Mouse (Mus musculus) CH12.LX (cell line): Measurements from ENCODE around the gene Anapc15. TPM values are rescaled to one million over a fixed set of nuclear protein-coding genes. Genes with fewer than 3 reads are reported as not detected.

Experiments used
- DNase-seq: peaks from one replicate; pipeline ENCODE4 v3.0.0-alpha.2; 2013; ENCODE audit errors: extremely low read depth
- H3K27ac ChIP-seq: 2 replicates; pipeline ENCODE4 v1.5.1; 2012; ENCODE audit warnings: low read depth, mild to moderate bottlenecking, control low read depth, moderate library complexity; ENCODE audit not compliant: insufficient read depth
- H3K27me3 ChIP-seq: replicated peaks from 2 replicates; pipeline ENCODE3; 2012; ENCODE audit warnings: inconsistent platforms
- H3K36me3 ChIP-seq, 2 experiments: replicated peaks in 1 of 2; 2 replicates each; pipeline versions ENCODE3 to v1.6.1; 2012; ENCODE audit warnings: inconsistent platforms in 1 of 2, low read length in 1 of 2, mild to moderate bottlenecking in 1 of 2, mixed read lengths in 1 of 2, moderate library complexity in 1 of 2; ENCODE audit not compliant: control insufficient read depth in 1 of 2, insufficient read depth in 1 of 2
- H3K4me1 ChIP-seq, 2 experiments: 2 replicates each; pipeline ENCODE4 v1.6.1; 2012; ENCODE audit warnings: inconsistent platforms in 1 of 2, moderate library complexity in 1 of 2; ENCODE audit not compliant: insufficient read depth in 2 of 2, control insufficient read depth in 1 of 2
- H3K4me2 ChIP-seq: 2 replicates; pipeline ENCODE4 v1.6.1; 2012; ENCODE audit warnings: low read depth, mild to moderate bottlenecking, control low read depth; ENCODE audit not compliant: poor library complexity, insufficient read depth, severe bottlenecking
- H3K4me3 ChIP-seq, 3 experiments: fragments of 150-350 bp in 1 of 3; sonication (generic) in 1 of 3; replicated peaks in 1 of 3; 2 replicates each; pipeline versions ENCODE3 to v1.5.1; 2011 to 2012; ENCODE audit warnings: low read depth in 2 of 3, low read length in 2 of 3, mild to moderate bottlenecking in 2 of 3, moderate library complexity in 2 of 3, control low read depth in 1 of 3, improper control_type of control experiment in 1 of 3, inconsistent platforms in 1 of 3, mixed read lengths in 1 of 3; ENCODE audit not compliant: poor library complexity in 1 of 3
- H3K79me2 ChIP-seq: replicated peaks from 2 replicates; pipeline ENCODE4 v1.6.1; 2012; ENCODE audit warnings: mild to moderate bottlenecking, moderate library complexity; ENCODE audit not compliant: control insufficient read depth, poor library complexity, insufficient read depth, severe bottlenecking; ENCODE audit errors: extremely low read depth
- H3K9ac ChIP-seq: 2 replicates; pipeline ENCODE4 v1.6.1; 2012; ENCODE audit warnings: low read depth, mild to moderate bottlenecking, control low read depth, moderate library complexity; ENCODE audit not compliant: insufficient read depth
- H3K9me3 ChIP-seq: replicated peaks from 2 replicates; pipeline ENCODE3; 2012; ENCODE audit warnings: low read length, inconsistent platforms, mixed read lengths
- BHLHE40 ChIP-seq: IDR thresholded peaks from 2 replicates; pipeline ENCODE4 v1.6.1; 2011; ENCODE audit warnings: mild to moderate bottlenecking, low read depth, low read length, improper control_type of control experiment
- CHD1 ChIP-seq: IDR thresholded peaks from 2 replicates; pipeline ENCODE4 v1.6.1; 2012; ENCODE audit warnings: low read depth, low read length, improper control_type of control experiment, inconsistent platforms
- CTCF ChIP-seq, 2 experiments: IDR thresholded peaks in 1 of 2; conservative IDR thresholded peaks in 1 of 2; 2 replicates each; pipeline ENCODE4 v1.5.1; 2011 to 2012; ENCODE audit warnings: low read depth in 2 of 2, low read length in 2 of 2, improper control_type of control experiment in 1 of 2, inconsistent platforms in 1 of 2, mild to moderate bottlenecking in 1 of 2, moderate library complexity in 1 of 2
- E2F4 ChIP-seq: IDR thresholded peaks from 2 replicates; pipeline ENCODE4 v1.6.1; 2011; ENCODE audit warnings: low read depth, low read length, improper control_type of control experiment; ENCODE audit not compliant: insufficient replicate concordance
- ELF1 ChIP-seq: IDR thresholded peaks from 2 replicates; pipeline ENCODE4 v1.6.1; 2014; ENCODE audit warnings: low read depth, mild to moderate bottlenecking, inconsistent platforms, low read length, improper control_type of control experiment
- ETS1 ChIP-seq: conservative IDR thresholded peaks from 2 replicates; pipeline ENCODE4 v1.6.1; 2012; ENCODE audit warnings: low read depth, mild to moderate bottlenecking, inconsistent platforms, low read length, improper control_type of control experiment, moderate library complexity
- GABPA ChIP-seq: IDR thresholded peaks from 2 replicates; pipeline ENCODE4 v1.6.1; 2012; ENCODE audit warnings: low read depth, low read length, improper control_type of control experiment, inconsistent platforms; ENCODE audit not compliant: insufficient replicate concordance
- JUN ChIP-seq: IDR thresholded peaks from 2 replicates; pipeline ENCODE4 v1.6.1; 2011; ENCODE audit warnings: low read depth, mild to moderate bottlenecking, low read length, improper control_type of control experiment, moderate library complexity; ENCODE audit not compliant: insufficient read depth
- JUND ChIP-seq: conservative IDR thresholded peaks from 2 replicates; pipeline ENCODE4 v1.6.1; 2011; ENCODE audit warnings: low read depth, low read length, improper control_type of control experiment
- MAX ChIP-seq: IDR thresholded peaks from 2 replicates; pipeline ENCODE4 v1.6.1; 2011; ENCODE audit warnings: low read length, improper control_type of control experiment
- MEF2A ChIP-seq: IDR thresholded peaks from 2 replicates; pipeline ENCODE4 v1.6.1; 2014; ENCODE audit warnings: low read depth, mild to moderate bottlenecking, inconsistent platforms, low read length, improper control_type of control experiment, borderline replicate concordance
- MXI1 ChIP-seq: IDR thresholded peaks from 2 replicates; pipeline ENCODE4 v1.6.1; 2011; ENCODE audit warnings: mild to moderate bottlenecking, low read depth, low read length, improper control_type of control experiment
- NELFE ChIP-seq: IDR thresholded peaks from 2 replicates; pipeline ENCODE4 v1.6.1; 2011; ENCODE audit warnings: low read depth, low read length, improper control_type of control experiment
- NRF1 ChIP-seq: IDR thresholded peaks from 2 replicates; pipeline ENCODE4 v1.6.1; 2014; ENCODE audit warnings: low read depth, mild to moderate bottlenecking, inconsistent platforms, low read length, improper control_type of control experiment, moderate library complexity
- PAX5 ChIP-seq: IDR thresholded peaks from 2 replicates; pipeline ENCODE4 v1.6.1; 2012; ENCODE audit warnings: low read length, inconsistent platforms, mixed read lengths
- POLR2A ChIP-seq: IDR thresholded peaks from 2 replicates; pipeline ENCODE4 v1.6.1; 2011; ENCODE audit warnings: low read depth, mild to moderate bottlenecking, improper control_type of control experiment, low read length
- RCOR1 ChIP-seq: conservative IDR thresholded peaks from 2 replicates; pipeline ENCODE4 v1.6.1; 2012; ENCODE audit warnings: low read depth, mild to moderate bottlenecking, inconsistent platforms, low read length, improper control_type of control experiment
- TBP ChIP-seq: conservative IDR thresholded peaks from 2 replicates; pipeline ENCODE4 v1.6.1; 2011; ENCODE audit warnings: low read depth, low read length, improper control_type of control experiment
- USF1 ChIP-seq: IDR thresholded peaks from 2 replicates; pipeline ENCODE4 v1.6.1; 2014; ENCODE audit warnings: low read depth, mild to moderate bottlenecking, inconsistent platforms, low read length, improper control_type of control experiment
- USF2 ChIP-seq: conservative IDR thresholded peaks from 2 replicates; pipeline ENCODE4 v1.6.1; 2011; ENCODE audit warnings: low read depth, low read length, improper control_type of control experiment
- ZC3H11A ChIP-seq: IDR thresholded peaks from 2 replicates; pipeline ENCODE4 v1.6.1; 2012; ENCODE audit warnings: low read depth, mild to moderate bottlenecking, inconsistent platforms, low read length, improper control_type of control experiment
- ZKSCAN1 ChIP-seq: IDR thresholded peaks from 2 replicates; pipeline ENCODE4 v1.6.1; 2012; ENCODE audit warnings: low read depth, inconsistent platforms, low read length, improper control_type of control experiment, borderline replicate concordance
- ZNF384 ChIP-seq: IDR thresholded peaks from 2 replicates; pipeline ENCODE4 v1.6.1; 2012; ENCODE audit warnings: low read depth, low read length, improper control_type of control experiment, inconsistent platforms
- dilution Hi-C: fragments of 300-500 bp; cut with MboI; formaldehyde crosslinking; loops from 2 replicates; pipeline ENCODE4 v1.14.3; 2020; ENCODE audit warnings: low sequenced_read_pairs; ENCODE audit not compliant: extremely low pct_unique_long_range_greater_than_20kb, extremely low pct_ligation_motif_present
- in situ Hi-C: fragments of 300-500 bp; cut with MboI; formaldehyde crosslinking; loops from 3 replicates; pipeline ENCODE4 v1.14.3; 2019; ENCODE audit warnings: low sequenced_read_pairs, low pct_ligation_motif_present, low pct_unique_long_range_greater_than_20kb, mixed read lengths
- polyA plus RNA-seq: library from polyadenylated mRNA; unstranded; fragments of >175 nt; gene quantifications from 2 replicates; pipeline ENCODE4 v1.2.1, GENCODE M21; 2012; ENCODE audit warnings: low read depth; ENCODE audit not compliant: insufficient read length
- total RNA-seq, 2 experiments: library from RNA; depleted of rRNA; stranded (reverse); fragments of 300-350 nt in 1 of 2; fragments of >200 nt in 1 of 2; gene quantifications; 2 replicates each; pipeline ENCODE4 v1.2.3; 2012 to 2014

The Anapc15 gene
- total and polyA plus RNA-seq, 3 experiments: 69.1 to 97.1 (median 90.6) TPM

GRCm38 (mm10) chr7:101880855-101881254 lies 17.3 kb downstream of the Anapc15 start:
- H3K4me1 ChIP-seq: no peaks in the 10 kb centered on the region; a peak in 1 of 4 replicates
- H3K4me3 ChIP-seq: no peak overlapping the region
- H3K27ac ChIP-seq: no peak overlapping the region
- H3K4me2 ChIP-seq: no peak overlapping the region
- no peaks in the 10 kb centered on the region for H3K79me2 ChIP-seq
- dilution Hi-C loops: no loop called here
- no peak for DNase-seq
- TF ChIP-seq POLR2A (no peak), PAX5 (no peak), TBP (no peak), GABPA (no peak), ZC3H11A (no peak), ETS1 (no peak), ZKSCAN1 (no peak), CTCF (conservative IDR thresholded peaks at IDR 0.05 in 1 of 2, IDR thresholded peaks at IDR 0.05 in 1 of 2; ENCODE audit: low read depth in 2 of 2, low read length in 2 of 2) (no peak), ZNF384 (no peak), JUND (no peak), E2F4 (no peak), JUN (no peak), CHD1 (no peak)
- H3K9ac ChIP-seq: no peak overlapping the region
- no peaks in the 10 kb centered on the region for H3K36me3 ChIP-seq
- no peaks in the 10 kb centered on the region for H3K27me3 ChIP-seq
- in situ Hi-C loops: no loop called here
- H3K9me3 ChIP-seq: no peaks in the 10 kb centered on the region

GRCm38 (mm10) chr7:101882413-101883154 lies 19.1 kb downstream of the Anapc15 start:
- no peaks in the 10 kb centered on the region for H3K27me3 ChIP-seq
- no peak for TF ChIP-seq NELFE
- no peak for TF ChIP-seq POLR2A
- no peak for TF ChIP-seq ETS1
- no peak for TF ChIP-seq BHLHE40
- no peak for TF ChIP-seq CHD1
- TF ChIP-seq ZKSCAN1: no peak
- no peak for TF ChIP-seq MXI1
- no peak for TF ChIP-seq MAX
- no peak for TF ChIP-seq RCOR1
- no peak for TF ChIP-seq USF2
- no peak for TF ChIP-seq MEF2A
- no peak for TF ChIP-seq USF1
- TF ChIP-seq ELF1: no peak
- TF ChIP-seq NRF1: no peak
- no peak for TF ChIP-seq ZC3H11A
- H3K9me3 ChIP-seq: no peaks in the 10 kb centered on the region
- H3K27ac ChIP-seq: no peak overlapping the region
- H3K36me3 ChIP-seq: no peaks in the 10 kb centered on the region
- no peaks in the 10 kb centered on the region for H3K79me2 ChIP-seq
- no peak overlapping the region for H3K4me2 ChIP-seq
- DNase-seq: no peak
- in situ Hi-C loops: no loop called here
- no peak overlapping the region for H3K4me3 ChIP-seq
- no peak overlapping the region for H3K9ac ChIP-seq
- peaks cover 0 to 9% of the 10 kb centered on the region in 2 experiments; a peak in 3 of 4 replicates for H3K4me1 ChIP-seq
- dilution Hi-C loops: no loop called here
